Mouse (Mus musculus) forebrain, embryonic 16.5 days (tissue): ENCODE data around the gene Pard3b. TPM values are rescaled to one million over a fixed set of nuclear protein-coding genes. Genes with fewer than 3 reads are reported as not detected.
A peak's percentile ranks its signal among the peaks of the same experiment; 100 is the strongest.

Experiments
- ATAC-seq: fragments of 200-750 bp; cut with Nextera tagmentation; 2 replicates; pipeline ENCODE4 v1.8.0; 2017; ENCODE audit warnings: mild to moderate bottlenecking, moderate library complexity
- H3K27ac ChIP-seq: fragments of 300-500 bp; sonication (generic); 2 replicates; pipeline ENCODE4 v1.5.1; 2014; ENCODE audit warnings: low read length, control low read depth
- H3K27me3 ChIP-seq: fragments of 300-500 bp; sonication (generic); replicated peaks from 2 replicates; pipeline ENCODE4 v1.6.1; 2014; ENCODE audit warnings: low read length; ENCODE audit not compliant: control insufficient read depth, insufficient read depth
- H3K36me3 ChIP-seq: fragments of 300-500 bp; sonication (generic); 2 replicates; pipeline ENCODE4 v1.6.1; 2014; ENCODE audit not compliant: control insufficient read depth, insufficient read depth
- H3K4me1 ChIP-seq: fragments of 300-500 bp; sonication (generic); replicated peaks from 2 replicates; pipeline ENCODE4 v1.6.1; 2014; ENCODE audit warnings: low read length; ENCODE audit not compliant: control insufficient read depth, insufficient read depth
- H3K4me2 ChIP-seq: fragments of 300-500 bp; sonication (generic); 2 replicates; pipeline ENCODE4 v1.6.1; 2014; ENCODE audit warnings: mild to moderate bottlenecking, low read length, control low read depth
- H3K4me3 ChIP-seq: fragments of 300-500 bp; sonication (generic); replicated peaks from 2 replicates; pipeline ENCODE4 v1.5.1; 2014; ENCODE audit warnings: mild to moderate bottlenecking, low read length, control low read depth
- H3K9ac ChIP-seq: fragments of 300-500 bp; sonication (generic); replicated peaks from 2 replicates; pipeline ENCODE4 v1.6.1; 2014; ENCODE audit warnings: low read depth, low read length, control low read depth
- H3K9me3 ChIP-seq: fragments of 300-500 bp; sonication (generic); 2 replicates; pipeline ENCODE4 v1.6.1; 2016; ENCODE audit warnings: low read length; ENCODE audit not compliant: control insufficient read depth
- WGBS: fragments of 180-500 bp; shearing (Covaris S2); extraction: QIAGEN DNeasy Blood & Tissue Kit; methylation state at CpG from one replicate; pipeline ENCODE4 v1.1.7; 2014; 5-methylcytosine and 5-hydroxymethylcytosine counted together
- polyA plus RNA-seq: library from polyadenylated mRNA; unstranded; fragments of >200 nt; fragmentation: Nextera tagmentation; extraction: Ambion mirVana; gene quantifications from 2 replicates; pipeline ENCODE4 v1.2.1, GENCODE M21; 2015

Pard3b gene
- polyA plus RNA-seq, 1 experiment from 2014 or later = 6.3 TPM

- no peak overlapping the region for H3K9ac ChIP-seq
- H3K9me3 ChIP-seq = no peaks in the 10 kb centered on the region
- no peak overlapping the region for H3K27ac ChIP-seq
- 95% methylated on average over 4 of the region's 4 CpGs for WGBS
- H3K4me2 ChIP-seq = no peak overlapping the region
- no peak overlapping the region for H3K4me3 ChIP-seq
- ATAC-seq = no peak
- no peaks in the 10 kb centered on the region for H3K4me1 ChIP-seq
- no peaks in the 10 kb centered on the region for H3K27me3 ChIP-seq
- no peaks in the 10 kb centered on the region for H3K36me3 ChIP-seq
Observed at GRCm38 (mm10) chr1:61934760-61935159, 296.1 kb downstream of the Pard3b start.

GRCm38 (mm10) chr1:61939882-61940281 lies 301.3 kb downstream of the Pard3b start:
- Histone ChIP-seq H3K4me1 (no peaks in the 10 kb centered on the region), H3K4me3 (no peak overlapping the region), H3K27me3 (no peaks in the 10 kb centered on the region), H3K27ac (no peak overlapping the region), H3K9me3 (no peaks in the 10 kb centered on the region), H3K4me2 (no peak overlapping the region), H3K9ac (no peak overlapping the region), H3K36me3 (no peaks in the 10 kb centered on the region)
- whole genome bisulfite sequencing = 83% methylated on average over 10 of the region's 10 CpGs
- no peak for ATAC-seq

GRCm38 (mm10) chr1:61961533-61961932 lies 322.9 kb downstream of the Pard3b start:
- no peaks in the 10 kb centered on the region for H3K27me3 ChIP-seq
- ATAC-seq = no peak
- no peak overlapping the region for H3K9ac ChIP-seq
- no peaks in the 10 kb centered on the region for H3K9me3 ChIP-seq
- WGBS = 91% methylated on average over 9 of the region's 9 CpGs
- H3K4me2 ChIP-seq = no peak overlapping the region
- H3K27ac ChIP-seq = no peak overlapping the region
- H3K4me1 ChIP-seq = no peaks in the 10 kb centered on the region
- H3K36me3 ChIP-seq = no peaks in the 10 kb centered on the region
- no peak overlapping the region for H3K4me3 ChIP-seq

GRCm38 (mm10) chr1:61962571-61962970 lies 323.9 kb downstream of the Pard3b start:
- no peak for ATAC-seq
- Histone ChIP-seq H3K36me3 (no peaks in the 10 kb centered on the region), H3K4me3 (no peak overlapping the region), H3K27me3 (no peaks in the 10 kb centered on the region), H3K9me3 (no peaks in the 10 kb centered on the region), H3K4me2 (no peak overlapping the region), H3K27ac (no peak overlapping the region), H3K4me1 (no peaks in the 10 kb centered on the region), H3K9ac (no peak overlapping the region)
- 86% methylated on average over 4 of the region's 4 CpGs for WGBS

- Histone ChIP-seq H3K9me3 (no peaks in the 10 kb centered on the region), H3K36me3 (no peaks in the 10 kb centered on the region), H3K4me3 (no peak overlapping the region), H3K27me3 (no peaks in the 10 kb centered on the region), H3K4me2 (no peak overlapping the region), H3K9ac (no peak overlapping the region), H3K27ac (no peak overlapping the region), H3K4me1 (no peaks in the 10 kb centered on the region)
- ATAC-seq = no peak
- 82% methylated on average over 3 of the region's 3 CpGs for WGBS
Observed at GRCm38 (mm10) chr1:61967124-61967523, 328.5 kb downstream of the Pard3b start.

- Histone ChIP-seq H3K9me3 (no peaks in the 10 kb centered on the region), H3K27me3 (no peaks in the 10 kb centered on the region), H3K4me1 (no peaks in the 10 kb centered on the region), H3K27ac (no peak overlapping the region), H3K36me3 (no peaks in the 10 kb centered on the region), H3K9ac (no peak overlapping the region), H3K4me3 (no peak overlapping the region), H3K4me2 (no peak overlapping the region)
- ATAC-seq = no peak
- 79% methylated on average over 4 of the region's 4 CpGs for whole genome bisulfite sequencing
Observed at GRCm38 (mm10) chr1:61967807-61968206, 329.2 kb downstream of the Pard3b start.

GRCm38 (mm10) chr1:61997711-61998110 lies 359.1 kb downstream of the Pard3b start:
- Histone ChIP-seq H3K36me3 (no peaks in the 10 kb centered on the region), H3K4me3 (no peak overlapping the region), H3K4me2 (no peak overlapping the region), H3K27me3 (no peaks in the 10 kb centered on the region), H3K27ac (no peak overlapping the region), H3K9me3 (no peaks in the 10 kb centered on the region), H3K4me1 (peaks cover 8% of the 10 kb centered on the region), H3K9ac (no peak overlapping the region)
- peak; percentile 61 for ATAC-seq
- 10% methylated on average over 3 of the region's 3 CpGs for WGBS

- Histone ChIP-seq H3K9ac (no peak overlapping the region), H3K9me3 (no peaks in the 10 kb centered on the region), H3K27me3 (no peaks in the 10 kb centered on the region), H3K4me3 (no peak overlapping the region), H3K4me1 (0 out of 2 replicates have a peak, but pooled peaks cover 4% of the 10 kb centered on the region), H3K4me2 (no peak overlapping the region), H3K36me3 (no peaks in the 10 kb centered on the region), H3K27ac (no peak overlapping the region)
- ATAC-seq = peak; percentile 52
- WGBS = 22% methylated on average over 2 of the region's 2 CpGs
Observed at GRCm38 (mm10) chr1:62008811-62009210, 370.2 kb downstream of the Pard3b start.

- no peaks in the 10 kb centered on the region for H3K36me3 ChIP-seq
- H3K27me3 ChIP-seq = no peaks in the 10 kb centered on the region
- H3K9me3 ChIP-seq = no peaks in the 10 kb centered on the region
- WGBS = 40% methylated on average over 4 of the region's 4 CpGs
- H3K9ac ChIP-seq = no peak overlapping the region
- 0 out of 2 replicates have a peak, but pooled peaks cover 4% of the 10 kb centered on the region for H3K4me1 ChIP-seq
- no peak overlapping the region for H3K4me2 ChIP-seq
- peak; percentile 47; the same call in 1 of the 2 replicates for ATAC-seq
- no peak overlapping the region for H3K4me3 ChIP-seq
- H3K27ac ChIP-seq = no peak overlapping the region
Observed at GRCm38 (mm10) chr1:62011712-62012111, 373.1 kb downstream of the Pard3b start.
